Mouse (Mus musculus) R1 (cell line): ENCODE measurements around the gene Arhgef39.

Source experiments
- DNase-seq: peaks from one replicate; pipeline ENCODE4 v3.0.0-alpha.2; 2018; ENCODE audit warnings: low read depth, low spot score

Gene Arhgef39

GRCm38 (mm10) chr4:43499407-43500333 lies at the start of gene Arhgef39:
TSS of gene Arhgef39 (minus strand) at chr4:43499695.
- peak; percentile 89 for DNase-seq

- DNase-seq: no peak
Observed at GRCm38 (mm10) chr4:43549055-43549454, 49.6 kb upstream of the Arhgef39 start.

- DNase-seq: no peak
Observed at GRCm38 (mm10) chr4:43547160-43547559, 47.7 kb upstream of the Arhgef39 start.

GRCm38 (mm10) chr4:43546375-43547047 lies 47.0 kb upstream of the Arhgef39 start:
- no peak for DNase-seq

- no peak for DNase-seq
Observed at GRCm38 (mm10) chr4:43542044-43542443, 42.5 kb upstream of the Arhgef39 start.

- no peak for DNase-seq
Observed at GRCm38 (mm10) chr4:43536031-43536430, 36.5 kb upstream of the Arhgef39 start.

GRCm38 (mm10) chr4:43535628-43536027 lies 36.1 kb upstream of the Arhgef39 start:
- DNase-seq: no peak

GRCm38 (mm10) chr4:43533270-43533669 lies 33.8 kb upstream of the Arhgef39 start:
- DNase-seq: no peak

GRCm38 (mm10) chr4:43530581-43530980 lies 31.1 kb upstream of the Arhgef39 start:
- peak; percentile 88 for DNase-seq

GRCm38 (mm10) chr4:43530081-43530501 lies 30.6 kb upstream of the Arhgef39 start:
- no peak for DNase-seq

- peak; percentile 66 for DNase-seq
Observed at GRCm38 (mm10) chr4:43528487-43528886, 29.0 kb upstream of the Arhgef39 start.

- DNase-seq: peak; percentile 84
Observed at GRCm38 (mm10) chr4:43527880-43528279, 28.4 kb upstream of the Arhgef39 start.

GRCm38 (mm10) chr4:43519956-43520355 lies 20.5 kb upstream of the Arhgef39 start:
- DNase-seq: peak; percentile 76

- no peak for DNase-seq
Observed at GRCm38 (mm10) chr4:43519551-43519950, 20.1 kb upstream of the Arhgef39 start.

- no peak for DNase-seq
Observed at GRCm38 (mm10) chr4:43515764-43516708, 16.5 kb upstream of the Arhgef39 start.

GRCm38 (mm10) chr4:43513791-43514190 lies 14.3 kb upstream of the Arhgef39 start:
- no peak for DNase-seq

- no peak for DNase-seq
Observed at GRCm38 (mm10) chr4:43513300-43513699, 13.8 kb upstream of the Arhgef39 start.

GRCm38 (mm10) chr4:43512653-43513052 lies 13.2 kb upstream of the Arhgef39 start:
- no peak for DNase-seq

- DNase-seq: no peak
Observed at GRCm38 (mm10) chr4:43511675-43512454, 12.4 kb upstream of the Arhgef39 start.

GRCm38 (mm10) chr4:43509109-43509508 lies 9.6 kb upstream of the Arhgef39 start:
- peak; percentile 79 for DNase-seq

- peak; percentile 79 for DNase-seq
Observed at GRCm38 (mm10) chr4:43508666-43508997, 9.1 kb upstream of the Arhgef39 start.
